Mouse (Mus musculus) MEL (cell line): ENCODE data around the gene Gm20855. TPM values are rescaled to one million over a fixed set of nuclear protein-coding genes. Genes with fewer than 3 reads are reported as not detected.
"Not testable (repeated sequence)": the region's sequence is repeated elsewhere in the genome, so short reads cannot be mapped to it uniquely, and the experiment has no call there.

Source experiments
- DNase-seq: peaks from one replicate; pipeline ENCODE4 v3.0.0; 2011; ENCODE audit warnings: low read depth, low spot score
- H3K27ac ChIP-seq: 2 replicates; pipeline ENCODE4 v1.5.1; 2012; ENCODE audit warnings: low read depth, mild to moderate bottlenecking, control low read depth, low read length, moderate library complexity; ENCODE audit not compliant: control insufficient read depth
- H3K27me3 ChIP-seq, 2 experiments: fragments of 150-350 bp in 1 of 2; sonication (generic) in 1 of 2; 2 replicates each; pipeline ENCODE4 v1.6.1; 2012; ENCODE audit warnings: low read length in 2 of 2, mild to moderate bottlenecking in 2 of 2, improper control_type of control experiment in 1 of 2, moderate library complexity in 1 of 2; ENCODE audit not compliant: insufficient read depth in 2 of 2, control insufficient read depth in 1 of 2
- H3K36me3 ChIP-seq, 2 experiments: 2 replicates each; pipeline ENCODE4 v1.6.1; 2012 to 2014; ENCODE audit warnings: low read length in 2 of 2, improper control_type of control experiment in 1 of 2, inconsistent platforms in 1 of 2, mild to moderate bottlenecking in 1 of 2; ENCODE audit not compliant: insufficient read depth in 2 of 2, control insufficient read depth in 1 of 2
- H3K4me1 ChIP-seq, 2 experiments: fragments of 150-350 bp in 1 of 2; sonication (generic) in 1 of 2; 2 replicates each; pipeline ENCODE4 v1.6.1; 2012; ENCODE audit warnings: low read length in 2 of 2, improper control_type of control experiment in 1 of 2, mild to moderate bottlenecking in 1 of 2; ENCODE audit not compliant: insufficient read depth in 2 of 2, control insufficient read depth in 1 of 2
- H3K4me3 ChIP-seq, 2 experiments: fragments of 150-350 bp in 1 of 2; sonication (generic) in 1 of 2; 2 replicates each; pipeline ENCODE4 v1.5.1; 2012; ENCODE audit warnings: low read depth in 2 of 2, low read length in 2 of 2, mild to moderate bottlenecking in 2 of 2, moderate library complexity in 2 of 2, control low read depth in 1 of 2, improper control_type of control experiment in 1 of 2; ENCODE audit not compliant: control insufficient read depth in 1 of 2, insufficient read depth in 1 of 2
- H3K79me2 ChIP-seq: 2 replicates; pipeline ENCODE4 v1.6.1; 2012; ENCODE audit warnings: mild to moderate bottlenecking, low read length, moderate library complexity; ENCODE audit not compliant: control insufficient read depth, poor library complexity, insufficient read depth
- H3K9ac ChIP-seq: 2 replicates; pipeline ENCODE4 v1.6.1; 2012; ENCODE audit warnings: low read depth, mild to moderate bottlenecking, control low read depth, low read length, moderate library complexity; ENCODE audit not compliant: control insufficient read depth, poor library complexity, severe bottlenecking
- H3K9me3 ChIP-seq: fragments of 150-350 bp; sonication (generic); replicated peaks from 2 replicates; pipeline ENCODE4 v1.6.1; 2012; ENCODE audit warnings: mild to moderate bottlenecking, low read length, improper control_type of control experiment, moderate library complexity; ENCODE audit not compliant: insufficient read depth
- polyA plus RNA-seq, 2 experiments: library from polyadenylated mRNA; stranded (reverse) in 1 of 2; unstranded in 1 of 2; fragments of >175 nt in 1 of 2; fragments of >200 nt in 1 of 2; gene quantifications; 2 replicates each; pipeline versions ENCODE4 v1.2.1 to v1.2.4; 2012; ENCODE audit warnings: low replicate concordance in 2 of 2, low read depth in 1 of 2; ENCODE audit not compliant: insufficient read length in 2 of 2, insufficient read depth in 1 of 2, missing spikeins in 1 of 2
- total RNA-seq: library from RNA; depleted of rRNA; stranded (reverse); fragments of 300-350 nt; gene quantifications from 2 replicates; pipeline ENCODE4 v1.2.3, GENCODE M21; 2012; rRNA removed

Gm20855 gene
- not detected in 2 replicates for total RNA-seq
- polyA plus RNA-seq: not detected

DNA sequence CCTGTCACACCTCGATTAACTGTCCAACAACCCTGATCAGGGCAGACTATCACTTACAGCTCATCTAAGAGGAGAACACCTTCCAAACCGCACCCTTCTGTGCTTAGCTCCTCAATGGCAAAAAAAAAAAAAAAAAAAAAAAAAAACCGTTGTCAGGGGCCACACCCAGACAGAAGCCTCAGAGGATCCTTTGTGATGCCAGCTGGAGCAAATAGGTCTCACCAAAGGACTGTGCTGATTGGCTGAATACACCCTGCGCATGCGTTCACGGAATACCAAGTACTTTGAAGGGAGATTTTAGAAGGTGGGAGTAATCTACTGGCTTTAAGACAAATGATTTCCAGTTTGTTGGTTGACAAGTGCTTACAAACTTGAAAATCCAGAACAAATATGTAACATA is at the start of gene Gm20855:
Gene Gm20855 (minus strand): TSS at position 101 of the 400 bp plus-strand sequence.
- not testable (repeated sequence) for H3K79me2 ChIP-seq, H3K9ac ChIP-seq, H3K27ac ChIP-seq, DNase-seq, H3K27me3 ChIP-seq, H3K9me3 ChIP-seq, H3K36me3 ChIP-seq, H3K4me1 ChIP-seq, H3K4me3 ChIP-seq
